Mouse (Mus musculus) heart, postnatal 0 days (tissue): ENCODE measurements around the gene Cbx8.

Experiments
- CTCF ChIP-seq: IDR thresholded peaks from 2 replicates; pipeline ENCODE4 v1.5.1; 2016; ENCODE audit warnings: antibody characterized with exemption, control low read depth, low read depth
- EP300 ChIP-seq: IDR thresholded peaks from 2 replicates; pipeline ENCODE4 v1.6.1; 2016; ENCODE audit warnings: antibody characterized with exemption, low read depth

GRCm38 (mm10) chr11:119022895-119023615 is 17.7 kb downstream of the Cbx8 start, which contains the start of gene Cbx2:
- TF ChIP-seq EP300, result no peak
- TF ChIP-seq CTCF, result no peak
